7 mouse cellular contexts compared by ENCODE assay signal in the genomic region with DNA sequence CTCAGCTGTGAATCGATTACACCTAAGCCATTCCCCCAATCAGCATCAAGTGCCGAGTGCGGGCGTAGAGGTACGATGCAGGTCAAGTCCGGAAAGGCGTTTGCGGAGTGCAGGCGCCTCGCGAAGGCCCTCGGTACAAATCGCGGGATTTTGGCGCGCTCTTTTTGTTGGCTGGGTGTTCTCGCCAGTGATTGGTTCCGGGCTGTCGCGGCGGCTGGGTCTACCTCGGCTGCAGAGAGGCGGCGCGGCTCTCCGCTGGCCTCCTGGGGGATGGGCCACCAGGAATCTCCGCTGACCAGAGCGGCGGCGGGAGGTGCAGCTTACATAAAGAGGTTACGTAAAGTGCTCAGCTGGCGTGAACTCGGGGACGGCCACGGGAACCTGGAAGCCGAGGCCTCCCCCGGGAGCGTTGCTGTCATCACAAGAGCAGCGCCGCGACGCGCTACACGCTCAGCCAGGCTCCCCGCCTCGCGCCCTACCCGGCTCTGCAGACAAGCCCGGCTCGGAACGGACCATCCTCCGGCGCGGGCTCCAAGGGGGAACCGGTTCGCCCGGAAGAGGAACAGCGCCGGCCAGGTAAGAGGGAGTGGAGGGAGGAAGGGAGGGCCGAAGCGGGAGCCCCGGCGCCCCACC. TPM values are rescaled to one million over a fixed set of nuclear protein-coding genes. Genes with fewer than 3 reads are reported as not detected.
DNase-seq lines count a peak whose midpoint lies in the region; ATAC-seq and TF ChIP-seq lines count a peak whose summit lies in the region.

A gene (plus strand): TSS at position 247 of the 633 bp plus-strand sequence.

- peaks cover 5% of the 10 kb centered on the region; the same call in 1 of the 2 replicates for H3K4me1 ChIP-seq in intestine, postnatal 0 days (replicated peaks; ENCODE audit: control insufficient read depth, insufficient read depth, low read length)
- H3K4me1 ChIP-seq in midbrain, embryonic 12.5 days, result peaks cover 29% of the 10 kb centered on the region
- H3K4me1 ChIP-seq in small intestine, adult 2 months (ENCODE audit: control insufficient read depth, insufficient read depth, insufficient read length, low read length), result peaks cover 9% of the 10 kb centered on the region; the same call in 1 of the 2 replicates

- no peak for TF ChIP-seq POLR2A in small intestine, adult 2 months (IDR thresholded peaks at IDR 0.05; ENCODE audit: low read depth, low read length)

- peak; percentile 62 for TF ChIP-seq CTCF in intestine, postnatal 0 days (IDR thresholded peaks at IDR 0.05; ENCODE audit: low read depth)
- TF ChIP-seq CTCF in small intestine, adult 2 months (IDR thresholded peaks at IDR 0.05; ENCODE audit: extremely low read depth, insufficient read length, insufficient replicate concordance, low read depth, low read length), result no peak

- H3K9ac ChIP-seq in intestine, postnatal 0 days (ENCODE audit: low read depth, low read length), result peak within 1 kb of the TSS; percentile 88
- H3K9ac ChIP-seq in midbrain, embryonic 12.5 days (replicated peaks), result peak within 1 kb of the TSS; percentile 96

- under 1% methylated on average over 61 of the region's 63 CpGs for WGBS in intestine, postnatal 0 days
- under 1% methylated on average over 63 of the region's 63 CpGs for WGBS in midbrain, embryonic 12.5 days
- WGBS in small intestine, adult 2 months, result under 1% methylated on average over 63 of the region's 63 CpGs

- intact Hi-C loops in left cerebral cortex, postnatal 4 days (cut with DNase I), result loop anchor here (5.0 kb wide), 1 partner anchor 42 kb away; no protein-coding TSS in a partner anchor

- no peaks in the 10 kb centered on the region for H3K27me3 ChIP-seq in intestine, postnatal 0 days (replicated peaks; ENCODE audit: control insufficient read depth, insufficient read depth, low read length)
- H3K27me3 ChIP-seq in midbrain, embryonic 12.5 days, result no peaks in the 10 kb centered on the region
- no peaks in the 10 kb centered on the region for H3K27me3 ChIP-seq in small intestine, adult 2 months (ENCODE audit: control insufficient read depth, insufficient read depth, low read length)

- DNase-seq in adrenal gland, adult 2 months, result peak; percentile 95
- DNase-seq in embryo, embryonic 11.5 days (ENCODE audit: low read depth, low spot score), result peak; percentile 76
- no peak for DNase-seq in gonadal fat pad, adult 2 months (ENCODE audit: low read depth)
- DNase-seq in left cerebral cortex, postnatal 4 days, result peak; percentile 92

- no peaks in the 10 kb centered on the region for H3K9me3 ChIP-seq in intestine, postnatal 0 days (ENCODE audit: control insufficient read depth)
- H3K9me3 ChIP-seq in midbrain, embryonic 12.5 days, result no peaks in the 10 kb centered on the region

- H3K27ac ChIP-seq in intestine, postnatal 0 days (ENCODE audit: low read depth, low read length), result peak within 1 kb of the TSS; percentile 97
- H3K27ac ChIP-seq in midbrain, embryonic 12.5 days (replicated peaks), result peak within 1 kb of the TSS; percentile 97
- peak within 1 kb of the TSS; percentile 94 for H3K27ac ChIP-seq in small intestine, adult 2 months (ENCODE audit: insufficient read depth, low read depth, low read length)

- H3K4me3 ChIP-seq in intestine, postnatal 0 days (ENCODE audit: low read depth, low read length), result peak within 1 kb of the TSS; percentile 96
- H3K4me3 ChIP-seq in midbrain, embryonic 12.5 days, result peak within 1 kb of the TSS; percentile 95
- peak within 1 kb of the TSS; percentile 92 for H3K4me3 ChIP-seq in small intestine, adult 2 months (ENCODE audit: low read depth, low read length)

- peak within 1 kb of the TSS; percentile 84 for H3K4me2 ChIP-seq in intestine, postnatal 0 days (replicated peaks; ENCODE audit: low read depth)
- H3K4me2 ChIP-seq in midbrain, embryonic 12.5 days (replicated peaks), result peak within 1 kb of the TSS; percentile 90

- peak; percentile 86 for ATAC-seq in intestine, postnatal 0 days
- ATAC-seq in midbrain, embryonic 12.5 days (ENCODE audit: low FRiP score, low read depth), result peak; percentile 82

- no peaks in the 10 kb centered on the region for H3K36me3 ChIP-seq in intestine, postnatal 0 days (ENCODE audit: control insufficient read depth, insufficient read depth)
- H3K36me3 ChIP-seq in midbrain, embryonic 12.5 days, result peaks cover 10% of the 10 kb centered on the region; the same call in 1 of the 2 replicates
- H3K36me3 ChIP-seq in small intestine, adult 2 months (ENCODE audit: control insufficient read depth, insufficient read depth, low read length), result peaks cover 4% of the 10 kb centered on the region; the same call in 1 of the 2 replicates

RNA-seq across cellular contexts. Expression of the gene that starts here (rescaled TPM):
- 10 to 100 TPM; 23.3 to 27.1 TPM for total RNA-seq in adrenal gland, adult 2 months (2021)
- 18.0 and 19.1 TPM in 2 replicates for polyA plus RNA-seq in adrenal gland, adult 2 months (2012; rRNA removed)
- polyA plus RNA-seq in gonadal fat pad, adult 2 months (2012; rRNA removed), result 15.7 and 16.6 TPM in 2 replicates
- polyA plus RNA-seq in intestine, postnatal 0 days (2015; fragmentation: Nextera tagmentation; extraction: Ambion mirVana), result 5.0 and 5.7 TPM in 2 replicates
- 10 to 100 TPM; 24.7 to 27.3 TPM for total RNA-seq in left cerebral cortex, postnatal 4 days (2021)
- polyA plus RNA-seq in midbrain, embryonic 12.5 days (2016; fragmentation: Nextera tagmentation; extraction: Ambion mirVana), result 15.5 and 17.2 TPM in 2 replicates
- 9.2 and 16.7 TPM in 2 replicates for polyA plus RNA-seq in small intestine, adult 2 months (2012; rRNA removed)
